Mouse (Mus musculus) A20 (cell line): ENCODE measurements at regions not wholly inside any gene's neighbourhood (a gene's known extent, or its start where the extent isn't known, plus 50 kb on each side); places are given as distances from the start of the nearest gene placed in this dataset.
"Not testable (repeated sequence)": the region's sequence is repeated elsewhere in the genome, so short reads cannot be mapped to it uniquely, and the experiment has no call there.

Experiments
- DNase-seq: peaks from one replicate; pipeline ENCODE4 v3.0.0-alpha.2; 2011; ENCODE audit warnings: low read depth, low spot score

DNA sequence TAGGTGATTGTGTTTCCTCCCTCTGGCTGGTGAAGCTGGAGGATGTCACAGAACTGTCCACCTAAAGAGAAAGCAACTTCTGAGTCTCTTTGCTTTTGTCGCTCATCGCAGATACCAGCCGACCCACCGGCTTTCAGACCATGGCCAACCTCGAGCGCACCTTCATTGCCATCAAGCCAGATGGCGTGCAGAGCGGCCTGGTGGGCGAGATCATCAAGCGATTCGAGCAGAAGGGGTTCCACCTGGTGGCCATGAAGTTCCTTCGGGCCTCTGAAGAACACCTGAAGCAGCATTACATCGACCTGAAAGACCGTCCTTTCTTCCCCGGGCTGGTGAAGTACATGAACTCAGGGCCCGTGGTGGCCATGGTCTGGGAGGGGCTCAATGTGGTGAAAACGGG, 131.7 kb downstream of the Nuak1 start:
- not testable (repeated sequence) for DNase-seq

DNA sequence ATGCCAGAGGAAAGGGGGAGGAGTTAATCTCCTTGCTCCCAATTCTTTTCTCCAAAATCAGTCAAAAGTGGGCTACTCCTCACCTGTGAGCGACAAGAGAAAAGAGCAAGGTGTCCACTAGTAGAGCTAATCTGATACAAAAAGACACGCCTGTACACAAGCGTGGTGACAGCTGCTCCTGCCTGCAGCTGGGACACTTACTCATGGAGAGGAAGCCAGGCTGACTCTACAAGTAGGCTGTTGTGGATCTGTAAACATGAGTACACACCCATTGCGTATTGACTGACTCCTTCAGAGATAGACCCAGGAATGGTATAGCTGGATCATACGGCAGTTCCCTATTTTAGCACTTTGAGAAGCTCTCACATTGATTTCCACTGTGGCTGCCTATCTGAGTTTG, 129.7 kb downstream of the Nuak1 start:
- no peak for DNase-seq

DNA sequence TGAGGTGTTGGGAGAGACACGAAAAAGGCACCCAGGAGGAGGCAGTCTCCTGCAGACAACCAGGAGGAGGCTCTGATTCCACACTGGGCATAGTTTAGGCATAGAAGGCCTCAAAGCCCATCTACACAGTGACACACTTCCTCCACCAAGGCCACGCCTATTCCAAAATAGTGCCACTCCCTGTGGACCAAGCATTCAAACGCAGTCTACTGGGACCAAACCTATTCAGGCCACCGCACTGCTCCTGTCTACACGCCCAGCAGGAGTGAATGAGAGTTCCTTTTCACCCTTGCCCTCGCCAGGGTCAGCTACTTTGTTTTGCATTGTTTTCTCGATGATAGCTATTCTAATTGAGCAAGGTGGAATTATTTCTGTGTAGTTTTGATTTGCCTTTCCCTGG, 127.7 kb downstream of the Nuak1 start:
- no peak for DNase-seq

- no peak for DNase-seq
These were observed 123.5 kb downstream of the Nuak1 start for GRCm38 (mm10) chr10:84316857-84317256.

DNA sequence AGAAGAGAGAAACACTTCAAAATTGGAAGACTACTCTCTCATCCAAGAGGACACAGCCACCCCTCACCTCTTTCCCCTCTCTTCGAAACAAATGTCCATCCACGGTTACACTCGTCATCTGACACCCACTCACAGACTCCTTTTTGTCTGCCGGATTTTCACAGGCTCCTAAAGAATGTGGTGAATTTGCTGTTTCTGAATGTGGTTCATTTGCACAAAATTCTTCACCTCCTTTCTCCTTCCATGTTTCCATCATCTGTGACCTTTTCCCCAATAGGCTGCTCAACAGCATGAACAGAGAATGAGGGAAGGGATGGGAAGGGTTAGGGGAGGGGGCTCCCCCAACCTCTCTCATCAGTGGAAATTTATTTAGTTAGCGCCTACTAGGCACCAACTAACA, 122.4 kb downstream of the Nuak1 start:
- no peak for DNase-seq
